Mouse (Mus musculus): ENCODE data around the gene Gpsm3. TPM values are rescaled to one million over a fixed set of nuclear protein-coding genes. Genes with fewer than 3 reads are reported as not detected.

The Gpsm3 gene
- polyA plus RNA-seq, 1 experiment from 2014 or later: 3.0 TPM

- ATAC-seq: peak; percentile 44
- Histone ChIP-seq H3K4me3 (replicated peaks; ENCODE audit: low read length) (peak within 1 kb of the TSS; percentile 69), H3K9me3 (ENCODE audit: control insufficient read depth, low read length) (no peaks in the 10 kb centered on the region), H3K9ac (replicated peaks; ENCODE audit: low read depth, low read length) (peak within 1 kb of the TSS; percentile 65), H3K36me3 (ENCODE audit: control insufficient read depth, insufficient read depth) (no peaks in the 10 kb centered on the region), H3K27ac (ENCODE audit: low read length) (peak within 1 kb of the TSS; percentile 55), H3K4me1 (replicated peaks; ENCODE audit: control insufficient read depth, insufficient read depth, low read length) (peaks cover 60% of the 10 kb centered on the region), H3K27me3 (replicated peaks; ENCODE audit: control insufficient read depth, insufficient read depth, low read length) (peaks cover 16% of the 10 kb centered on the region), H3K4me2 (ENCODE audit: low read length) (peak within 1 kb of the TSS; percentile 89)
- WGBS: 2% methylated on average over 15 of the region's 16 CpGs
Measured at GRCm38 (mm10) chr17:34629221-34629751, 39.7 kb downstream of the Gpsm3 start, which contains the start of gene Prrt1. TSS of gene Prrt1 (plus strand) at chr17:34629533.

- 24% methylated on average over 12 of the region's 12 CpGs for WGBS
- no peak for ATAC-seq
Measured at GRCm38 (mm10) chr17:34629796-34630603, 40.4 kb downstream of the Gpsm3 start.

GRCm38 (mm10) chr17:34630761-34631301 is 41.2 kb downstream of the Gpsm3 start:
- 3% methylated on average over 48 of the region's 48 CpGs for WGBS

More at GRCm38 (mm10) chr17:34629796-34630603, 40.4 kb downstream of the Gpsm3 start:
- H3K4me2 ChIP-seq (ENCODE audit: low read length): peak overlapping the region; percentile 89
- H3K27ac ChIP-seq (ENCODE audit: low read length): no peak overlapping the region; the same call in 1 of the 2 replicates
- peaks cover 60% of the 10 kb centered on the region for H3K4me1 ChIP-seq (replicated peaks; ENCODE audit: control insufficient read depth, insufficient read depth, low read length)
- peaks cover 16% of the 10 kb centered on the region for H3K27me3 ChIP-seq (replicated peaks; ENCODE audit: control insufficient read depth, insufficient read depth, low read length)
- H3K9me3 ChIP-seq (ENCODE audit: control insufficient read depth, low read length): no peaks in the 10 kb centered on the region
- H3K4me3 ChIP-seq (replicated peaks; ENCODE audit: low read length): peak overlapping the region; percentile 45
- no peaks in the 10 kb centered on the region for H3K36me3 ChIP-seq (ENCODE audit: control insufficient read depth, insufficient read depth)
- peak overlapping the region; percentile 54 for H3K9ac ChIP-seq (replicated peaks; ENCODE audit: low read depth, low read length)

GRCm38 (mm10) chr17:34631647-34632046 is 42.0 kb downstream of the Gpsm3 start:
- peak overlapping the region; percentile 51 for H3K9ac ChIP-seq (replicated peaks; ENCODE audit: low read depth, low read length)
- peaks cover 49% of the 10 kb centered on the region for H3K4me1 ChIP-seq (replicated peaks; ENCODE audit: control insufficient read depth, insufficient read depth, low read length)
- H3K4me3 ChIP-seq (replicated peaks; ENCODE audit: low read length): peak overlapping the region; percentile 45
- ATAC-seq: no peak
- H3K9me3 ChIP-seq (ENCODE audit: control insufficient read depth, low read length): no peaks in the 10 kb centered on the region
- peaks cover 18% of the 10 kb centered on the region for H3K27me3 ChIP-seq (replicated peaks; ENCODE audit: control insufficient read depth, insufficient read depth, low read length)
- peak overlapping the region; percentile 89 for H3K4me2 ChIP-seq (ENCODE audit: low read length)
- no peak overlapping the region for H3K27ac ChIP-seq (ENCODE audit: low read length)
- H3K36me3 ChIP-seq (ENCODE audit: control insufficient read depth, insufficient read depth): no peaks in the 10 kb centered on the region
- WGBS: 7% methylated on average over 12 of the region's 12 CpGs

More at GRCm38 (mm10) chr17:34630761-34631301, 41.2 kb downstream of the Gpsm3 start:
- Histone ChIP-seq H3K9me3 (ENCODE audit: control insufficient read depth, low read length) (no peaks in the 10 kb centered on the region), H3K27ac (ENCODE audit: low read length) (no peak overlapping the region), H3K27me3 (replicated peaks; ENCODE audit: control insufficient read depth, insufficient read depth, low read length) (peaks cover 18% of the 10 kb centered on the region), H3K4me2 (ENCODE audit: low read length) (peak overlapping the region; percentile 89), H3K9ac (replicated peaks; ENCODE audit: low read depth, low read length) (peak overlapping the region; percentile 54), H3K36me3 (ENCODE audit: control insufficient read depth, insufficient read depth) (no peaks in the 10 kb centered on the region), H3K4me1 (replicated peaks; ENCODE audit: control insufficient read depth, insufficient read depth, low read length) (peaks cover 57% of the 10 kb centered on the region), H3K4me3 (replicated peaks; ENCODE audit: low read length) (peak overlapping the region; percentile 45)
- ATAC-seq: no peak

- peak overlapping the region; percentile 51 for H3K9ac ChIP-seq (replicated peaks; ENCODE audit: low read depth, low read length)
- 1% methylated on average over 26 of the region's 26 CpGs for WGBS
- peak overlapping the region; percentile 45 for H3K4me3 ChIP-seq (replicated peaks; ENCODE audit: low read length)
- no peaks in the 10 kb centered on the region for H3K9me3 ChIP-seq (ENCODE audit: control insufficient read depth, low read length)
- ATAC-seq: peak; percentile 26
- peak overlapping the region; percentile 89 for H3K4me2 ChIP-seq (ENCODE audit: low read length)
- H3K4me1 ChIP-seq (replicated peaks; ENCODE audit: control insufficient read depth, insufficient read depth, low read length): peaks cover 48% of the 10 kb centered on the region
- H3K27ac ChIP-seq (ENCODE audit: low read length): no peak overlapping the region
- H3K27me3 ChIP-seq (replicated peaks; ENCODE audit: control insufficient read depth, insufficient read depth, low read length): peaks cover 18% of the 10 kb centered on the region
- no peaks in the 10 kb centered on the region for H3K36me3 ChIP-seq (ENCODE audit: control insufficient read depth, insufficient read depth)
Measured at GRCm38 (mm10) chr17:34632261-34632691, 42.7 kb downstream of the Gpsm3 start.

- no peak overlapping the region for H3K4me2 ChIP-seq (ENCODE audit: low read length)
- H3K27ac ChIP-seq (ENCODE audit: low read length): no peak overlapping the region
- peaks cover 11% of the 10 kb centered on the region for H3K27me3 ChIP-seq (replicated peaks; ENCODE audit: control insufficient read depth, insufficient read depth, low read length)
- H3K9ac ChIP-seq (replicated peaks; ENCODE audit: low read depth, low read length): no peak overlapping the region
- H3K9me3 ChIP-seq (ENCODE audit: control insufficient read depth, low read length): no peaks in the 10 kb centered on the region
- no peak overlapping the region for H3K4me3 ChIP-seq (replicated peaks; ENCODE audit: low read length)
- H3K4me1 ChIP-seq (replicated peaks; ENCODE audit: control insufficient read depth, insufficient read depth, low read length): peaks cover 22% of the 10 kb centered on the region
- WGBS: 70% methylated on average over 2 of the region's 2 CpGs
- no peaks in the 10 kb centered on the region for H3K36me3 ChIP-seq (ENCODE audit: control insufficient read depth, insufficient read depth)
- no peak for ATAC-seq
Measured at GRCm38 (mm10) chr17:34635671-34636070, 46.1 kb downstream of the Gpsm3 start.

GRCm38 (mm10) chr17:34637459-34637858 is 47.9 kb downstream of the Gpsm3 start:
- WGBS: 62% methylated on average over 3 of the region's 3 CpGs

GRCm38 (mm10) chr17:34639461-34640255 is 50.1 kb downstream of the Gpsm3 start:
- Histone ChIP-seq H3K27me3 (replicated peaks; ENCODE audit: control insufficient read depth, insufficient read depth, low read length) (0 out of 2 replicates have a peak, but pooled peaks cover 2% of the 10 kb centered on the region), H3K9ac (replicated peaks; ENCODE audit: low read depth, low read length) (no peak overlapping the region), H3K4me3 (replicated peaks; ENCODE audit: low read length) (no peak overlapping the region), H3K4me2 (ENCODE audit: low read length) (no peak overlapping the region), H3K36me3 (ENCODE audit: control insufficient read depth, insufficient read depth) (no peaks in the 10 kb centered on the region), H3K4me1 (replicated peaks; ENCODE audit: control insufficient read depth, insufficient read depth, low read length) (peaks cover 12% of the 10 kb centered on the region), H3K9me3 (ENCODE audit: control insufficient read depth, low read length) (no peaks in the 10 kb centered on the region), H3K27ac (ENCODE audit: low read length) (no peak overlapping the region)
- WGBS: 77% methylated on average over 7 of the region's 7 CpGs
- no peak for ATAC-seq

More at GRCm38 (mm10) chr17:34637459-34637858, 47.9 kb downstream of the Gpsm3 start:
- no peak for ATAC-seq
- H3K4me2 ChIP-seq (ENCODE audit: low read length): no peak overlapping the region
- H3K9ac ChIP-seq (replicated peaks; ENCODE audit: low read depth, low read length): no peak overlapping the region
- no peak overlapping the region for H3K4me3 ChIP-seq (replicated peaks; ENCODE audit: low read length)
- no peak overlapping the region for H3K27ac ChIP-seq (ENCODE audit: low read length)
- H3K27me3 ChIP-seq (replicated peaks; ENCODE audit: control insufficient read depth, insufficient read depth, low read length): 0 out of 2 replicates have a peak, but pooled peaks cover 2% of the 10 kb centered on the region
- H3K9me3 ChIP-seq (ENCODE audit: control insufficient read depth, low read length): no peaks in the 10 kb centered on the region
- H3K4me1 ChIP-seq (replicated peaks; ENCODE audit: control insufficient read depth, insufficient read depth, low read length): peaks cover 14% of the 10 kb centered on the region
- H3K36me3 ChIP-seq (ENCODE audit: control insufficient read depth, insufficient read depth): no peaks in the 10 kb centered on the region

Measured in forebrain, embryonic 16.5 days (tissue).